Mouse (Mus musculus): ENCODE data around the gene Clba1.

DNA sequence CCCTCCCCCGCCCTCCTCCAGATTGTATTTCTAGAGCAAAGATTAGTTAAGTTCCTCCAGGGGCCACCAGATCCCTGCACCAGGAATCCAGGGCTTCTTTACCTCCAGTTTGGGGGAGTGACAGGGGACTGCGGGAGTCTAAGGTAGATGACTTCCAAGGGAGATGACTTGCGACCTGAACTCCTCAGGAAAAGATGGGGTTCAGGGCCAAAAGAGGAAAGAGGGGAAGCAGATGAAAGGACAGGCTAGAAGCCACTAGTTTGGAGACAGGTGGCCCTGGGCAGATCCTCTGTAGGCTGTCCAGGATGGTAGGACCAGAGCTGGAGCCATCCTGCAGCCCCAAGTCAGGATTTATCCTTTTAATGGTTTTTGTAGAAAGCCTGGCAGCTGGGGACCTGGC lies 5.8 kb upstream of the Clba1 start:
- TF ChIP-seq CTCF (conservative IDR thresholded peaks at IDR 0.05; ENCODE audit: low read length) (no peak), POU5F1 (IDR thresholded peaks at IDR 0.05; ENCODE audit: borderline replicate concordance, low read length) (no peak)

All from E14TG2a.4 (cell line).